Mouse (Mus musculus) Patski (cell line): ENCODE measurements at regions not wholly inside any gene's neighbourhood (a gene's known extent, or its start where the extent isn't known, plus 50 kb on each side); places are given as distances from the start of the nearest gene placed in this dataset.

Experiments
- ATAC-seq: fragments of 100-300 bp; one replicate; pipeline ENCODE4 v1.8.0; 2021
- CTCF ChIA-PET: fragments of 350-600 bp; sonication (Branson Sonifier 250); formaldehyde crosslinking; loops from one replicate; lab custom pipeline; 2022; ENCODE audit warnings: inconsistent platforms; lab: Charles Lee
- POLR2A ChIA-PET: fragments of 350-600 bp; sonication (Branson Sonifier 250); formaldehyde crosslinking; loops from one replicate; lab custom pipeline; 2022; ENCODE audit warnings: antibody characterized with exemption, inconsistent platforms; lab: Charles Lee
- DNase-seq: peaks from one replicate; pipeline ENCODE4 v3.0.0-alpha.2; 2011; ENCODE audit warnings: low read depth, low spot score
- H3K27me3 ChIP-seq: fragments of 371-371 bp; one replicate; pipeline ENCODE4 v1.5.1; 2021
- CTCF ChIP-seq: fragments of 100-300 bp; IDR thresholded peaks from one replicate; pipeline ENCODE4 v1.5.1; 2021
- in situ Hi-C: fragments of 300-500 bp; cut with MboI; formaldehyde crosslinking; loops from 3 replicates; pipeline ENCODE4 v1.11.1; 2018; ENCODE audit warnings: low pct_unique_long_range_greater_than_20kb, mixed read lengths

DNA sequence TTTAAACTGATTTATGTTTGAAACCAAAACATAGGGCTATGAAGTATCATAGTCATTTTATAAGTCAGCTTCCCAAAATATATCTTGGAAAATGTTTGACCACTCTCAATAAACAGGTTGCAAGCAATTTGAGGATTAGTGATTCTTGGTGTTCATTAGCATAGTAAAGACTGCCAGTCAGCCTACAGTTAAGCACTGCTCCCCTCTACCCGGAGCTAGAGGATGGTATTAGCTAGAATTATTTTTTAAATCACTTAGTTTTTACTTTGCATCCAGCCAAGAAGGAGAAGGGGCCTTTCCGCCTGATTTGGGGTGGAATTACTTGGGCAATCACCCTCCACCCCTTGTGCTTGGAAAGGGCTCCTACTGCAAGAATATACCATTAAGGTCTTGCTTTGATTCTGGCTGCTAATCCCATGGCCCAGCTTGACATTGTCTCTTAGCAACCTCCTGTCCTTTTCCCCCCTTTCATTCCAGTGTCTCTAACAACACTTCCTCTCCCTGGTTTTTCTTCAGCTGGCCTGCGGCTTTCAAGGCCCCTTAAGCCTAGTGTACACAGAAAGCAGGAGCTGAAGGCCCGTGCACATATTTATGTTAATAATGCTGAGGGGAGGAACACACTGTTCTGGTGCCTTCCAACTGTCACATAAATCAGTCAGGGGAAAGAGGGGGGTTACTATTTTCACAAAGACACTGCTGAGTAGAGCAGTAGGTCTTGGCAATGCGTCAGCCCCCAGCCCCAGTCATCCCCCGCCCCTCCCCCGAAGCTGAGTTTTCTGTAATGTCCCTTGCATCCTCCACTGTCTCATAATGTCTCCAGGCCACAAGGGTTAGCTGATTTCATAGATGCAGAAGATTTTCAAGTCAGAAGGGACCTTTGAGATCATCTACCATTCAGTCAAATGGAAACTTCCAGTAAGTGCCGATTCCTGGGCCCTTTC is 280.6 kb upstream of the Adamts9 start:
- TF ChIP-seq CTCF, result no peak
- DNase-seq, result no peak
- no peak for ATAC-seq
- no peaks in the 10 kb centered on the region for H3K27me3 ChIP-seq
- in situ Hi-C loops, result no loop called here
- ChIA-PET CTCF (interaction anchor here (1.4 to 2.1 kb wide), 2 partner anchors 10 to 11 kb away, joined by 4 to 7 read pairs; no protein-coding TSS in a partner anchor), POLR2A (no interaction called here)

DNA sequence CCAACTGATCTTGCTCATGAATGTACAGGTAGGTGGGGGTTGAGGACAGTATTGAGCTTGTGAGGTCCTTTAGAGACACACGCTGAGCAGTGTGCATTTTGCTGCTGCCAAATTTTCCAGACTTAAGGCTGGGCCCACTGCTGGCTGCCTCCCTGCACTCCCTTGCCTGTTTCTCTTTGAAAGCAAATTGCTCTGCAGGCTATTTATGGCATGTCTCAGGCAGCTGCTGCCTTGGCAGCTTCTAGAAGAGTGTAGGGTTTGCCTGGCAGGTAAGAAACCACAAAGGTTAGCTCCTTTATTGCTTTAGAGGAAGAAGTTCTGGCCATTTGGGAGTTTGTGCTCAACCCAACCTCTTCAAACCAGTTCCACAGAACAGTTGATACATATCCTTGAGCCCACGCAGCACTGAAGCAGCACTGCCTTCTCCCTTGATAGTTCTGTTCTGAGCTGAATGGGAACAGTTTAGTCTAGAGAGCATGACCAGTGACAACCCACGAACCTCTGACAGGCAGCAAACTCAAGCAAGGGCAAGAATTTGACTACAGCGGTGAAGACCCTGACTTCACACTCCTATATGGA is 274.8 kb upstream of the Adamts9 start:
- no peak for ATAC-seq
- TF ChIP-seq CTCF, result no peak
- ChIA-PET POLR2A (interaction anchor here (0.6 to 0.7 kb wide), 2 partner anchors 36 to 1043 kb away, joined by 3 read pairs; no protein-coding TSS in a partner anchor), CTCF (interaction anchor here (1.1 to 1.6 kb wide), 2 partner anchors 17 kb away, joined by 3 to 5 read pairs; no protein-coding TSS in a partner anchor)
- no peaks in the 10 kb centered on the region for H3K27me3 ChIP-seq
- DNase-seq, result no peak
- in situ Hi-C loops, result no loop called here

DNA sequence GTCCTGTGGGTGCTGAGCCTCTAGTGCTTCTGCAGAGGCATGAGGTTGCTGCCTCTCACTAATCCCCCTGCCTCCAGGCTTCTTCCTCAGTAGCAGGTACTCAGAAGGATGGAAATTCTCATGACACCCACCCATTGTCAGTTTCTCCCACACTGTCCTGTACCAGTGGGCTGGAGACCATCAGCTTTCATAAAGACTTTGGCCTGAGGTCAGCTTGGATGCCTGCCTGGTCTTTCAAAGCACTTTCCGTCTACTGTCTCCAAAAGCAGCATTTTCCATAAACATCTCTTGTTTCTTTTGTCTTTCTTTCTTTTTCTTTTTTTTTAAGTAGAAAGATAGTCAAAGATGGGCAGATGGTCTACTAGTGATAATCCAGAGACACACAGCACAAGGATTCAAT is 257.6 kb upstream of the Adamts9 start:
- DNase-seq (no peak), ATAC-seq (no peak)
- ChIA-PET CTCF (no interaction called here), POLR2A (no interaction called here)
- in situ Hi-C loops, result no loop called here
- TF ChIP-seq CTCF, result no peak
- no peaks in the 10 kb centered on the region for H3K27me3 ChIP-seq

DNA sequence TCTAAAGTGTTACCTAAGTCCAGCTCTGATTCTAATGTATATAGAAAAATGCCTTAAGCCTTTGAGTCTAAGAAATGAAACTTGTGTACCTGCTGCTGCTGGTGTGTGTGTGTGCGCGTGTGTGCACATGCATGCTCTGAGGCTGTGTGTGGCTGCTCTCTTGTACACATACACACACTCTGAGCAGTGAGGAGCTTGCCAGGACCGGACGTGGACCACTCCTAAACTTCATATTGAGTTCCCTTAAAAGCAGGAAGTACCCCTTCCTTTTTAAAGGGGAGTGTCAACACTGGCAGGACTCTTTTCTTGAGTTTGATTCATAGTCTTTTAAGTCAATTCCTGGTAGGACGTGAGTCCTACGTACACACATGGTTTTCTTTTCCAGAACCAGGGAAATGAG is 251.4 kb upstream of the Adamts9 start:
- POLR2A ChIA-PET, result no interaction called here
- ATAC-seq, result no peak
- CTCF ChIA-PET, result no interaction called here
- TF ChIP-seq CTCF, result no peak
- in situ Hi-C loops, result no loop called here
- DNase-seq, result no peak
- H3K27me3 ChIP-seq, result no peaks in the 10 kb centered on the region

DNA sequence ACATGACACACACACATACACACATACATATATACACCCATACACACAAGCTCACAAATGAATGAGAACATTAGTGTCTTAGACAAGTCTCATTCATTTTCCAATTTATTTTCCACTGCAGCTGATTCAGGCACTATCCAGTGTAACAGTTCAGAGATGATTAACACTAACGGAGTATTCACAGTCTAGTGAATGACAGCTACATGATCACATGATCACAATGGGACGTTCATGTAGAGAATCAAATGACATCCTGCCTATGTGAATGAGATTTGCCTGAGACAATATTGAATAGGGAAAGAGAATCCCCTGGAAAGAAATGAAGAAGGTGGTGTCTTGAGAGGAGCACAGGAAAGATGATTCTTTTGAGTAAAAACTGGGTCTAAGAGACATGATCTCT is 249.7 kb upstream of the Adamts9 start:
- ATAC-seq (no peak), DNase-seq (no peak)
- TF ChIP-seq CTCF, result no peak
- CTCF ChIA-PET, result no interaction called here
- POLR2A ChIA-PET, result no interaction called here
- in situ Hi-C loops, result no loop called here
- H3K27me3 ChIP-seq, result no peaks in the 10 kb centered on the region

DNA sequence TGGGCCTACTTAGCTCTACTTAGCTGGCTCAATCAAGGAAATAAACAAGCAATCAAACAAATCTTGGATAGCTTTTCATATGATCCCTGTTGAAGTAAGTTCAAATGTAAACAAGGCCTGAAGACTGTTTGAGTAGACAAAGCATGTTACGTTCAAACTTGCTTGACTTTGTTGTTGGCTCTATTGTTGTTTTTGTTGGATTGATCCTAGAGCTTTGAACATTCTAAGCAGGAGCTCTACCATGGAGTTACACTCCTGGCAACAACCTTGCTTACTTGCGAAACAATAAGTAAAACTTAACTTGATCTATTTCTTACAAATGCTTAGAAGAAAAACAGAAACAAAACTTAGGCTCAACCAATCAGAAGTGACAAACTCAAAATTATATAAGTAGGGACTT is 247.7 kb upstream of the Adamts9 start:
- no peak for TF ChIP-seq CTCF
- no peaks in the 10 kb centered on the region for H3K27me3 ChIP-seq
- ATAC-seq, result no peak
- DNase-seq, result no peak
- CTCF ChIA-PET, result no interaction called here
- POLR2A ChIA-PET, result no interaction called here
- in situ Hi-C loops, result no loop called here

DNA sequence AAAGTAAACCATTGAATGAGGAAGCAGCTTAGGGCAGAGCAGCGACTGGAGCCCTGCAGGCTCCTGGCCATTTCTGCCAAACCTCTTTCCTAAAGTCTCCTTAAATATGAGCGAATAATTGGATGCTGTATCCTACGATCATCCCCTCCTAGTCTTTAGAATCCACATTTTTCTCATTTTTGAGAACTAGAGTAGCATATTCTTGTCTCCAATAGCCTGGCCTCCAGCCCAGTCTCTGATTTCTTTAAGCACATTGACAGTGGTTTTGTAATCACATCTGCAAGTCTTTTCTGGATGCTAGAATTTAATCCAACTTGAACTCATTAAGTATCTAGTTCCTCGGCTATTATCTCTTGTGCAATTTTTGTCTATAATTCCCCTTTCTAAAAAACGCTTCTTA is 225.2 kb upstream of the Adamts9 start:
- in situ Hi-C loops, result no loop called here
- ATAC-seq, result no peak
- DNase-seq, result no peak
- CTCF ChIA-PET, result interaction anchor here (1.3 kb wide), 1 partner anchor 164 kb away, joined by 4 read pairs; no protein-coding TSS in a partner anchor
- POLR2A ChIA-PET, result no interaction called here
- no peak for TF ChIP-seq CTCF
- no peaks in the 10 kb centered on the region for H3K27me3 ChIP-seq

DNA sequence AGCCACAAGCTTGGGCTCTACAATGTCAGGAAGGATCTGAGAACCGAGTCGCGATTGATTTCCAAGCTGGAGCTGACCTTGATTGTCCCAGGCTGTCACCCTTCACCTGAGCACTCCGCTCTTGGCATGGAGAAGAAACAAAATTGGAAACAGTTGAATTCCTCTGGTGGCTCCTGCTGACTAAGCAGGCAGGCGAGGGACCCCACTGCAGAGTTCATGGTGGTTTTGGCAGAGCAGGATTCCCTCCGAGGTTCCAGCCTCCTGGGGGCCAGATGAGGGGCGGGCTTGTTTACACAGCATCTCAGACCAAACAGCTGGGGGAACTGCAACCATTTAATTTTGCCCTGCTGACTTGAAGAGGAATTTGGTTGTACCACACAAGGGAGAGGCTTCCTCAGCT is 224.0 kb upstream of the Adamts9 start:
- ATAC-seq, result no peak

DNA sequence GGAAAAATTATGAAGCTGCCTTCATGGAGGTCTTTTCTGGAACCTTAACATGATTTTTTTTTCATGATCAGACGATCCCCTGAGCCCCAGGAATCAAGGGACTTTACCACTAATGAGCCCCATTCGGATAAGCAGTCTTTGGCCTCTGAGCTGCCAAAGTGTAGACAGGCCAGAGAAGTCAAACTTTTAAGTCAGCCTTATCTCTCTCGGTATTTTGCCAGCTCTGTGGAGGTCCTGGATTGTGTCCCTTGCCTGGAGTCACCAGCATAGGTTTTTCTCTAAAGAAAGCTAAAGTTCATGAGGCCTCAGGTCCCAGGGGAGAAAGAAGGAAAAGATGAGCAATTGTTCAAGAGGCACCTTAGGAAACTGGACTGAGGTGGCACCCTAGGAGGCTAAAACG is 222.7 kb upstream of the Adamts9 start:
- ChIA-PET POLR2A (no interaction called here), CTCF (no interaction called here)
- no peaks in the 10 kb centered on the region for H3K27me3 ChIP-seq
- no peak for TF ChIP-seq CTCF
- DNase-seq (no peak), ATAC-seq (no peak)
- in situ Hi-C loops, result no loop called here

More for the DNA sequence above, 224.0 kb upstream of the Adamts9 start:
- ChIA-PET POLR2A (no interaction called here), CTCF (interaction anchor here (0.7 kb wide), 1 partner anchor 12 kb away, joined by 3 read pairs; no protein-coding TSS in a partner anchor)
- no peak for TF ChIP-seq CTCF
- no peak for DNase-seq
- no peaks in the 10 kb centered on the region for H3K27me3 ChIP-seq
- in situ Hi-C loops, result no loop called here

DNA sequence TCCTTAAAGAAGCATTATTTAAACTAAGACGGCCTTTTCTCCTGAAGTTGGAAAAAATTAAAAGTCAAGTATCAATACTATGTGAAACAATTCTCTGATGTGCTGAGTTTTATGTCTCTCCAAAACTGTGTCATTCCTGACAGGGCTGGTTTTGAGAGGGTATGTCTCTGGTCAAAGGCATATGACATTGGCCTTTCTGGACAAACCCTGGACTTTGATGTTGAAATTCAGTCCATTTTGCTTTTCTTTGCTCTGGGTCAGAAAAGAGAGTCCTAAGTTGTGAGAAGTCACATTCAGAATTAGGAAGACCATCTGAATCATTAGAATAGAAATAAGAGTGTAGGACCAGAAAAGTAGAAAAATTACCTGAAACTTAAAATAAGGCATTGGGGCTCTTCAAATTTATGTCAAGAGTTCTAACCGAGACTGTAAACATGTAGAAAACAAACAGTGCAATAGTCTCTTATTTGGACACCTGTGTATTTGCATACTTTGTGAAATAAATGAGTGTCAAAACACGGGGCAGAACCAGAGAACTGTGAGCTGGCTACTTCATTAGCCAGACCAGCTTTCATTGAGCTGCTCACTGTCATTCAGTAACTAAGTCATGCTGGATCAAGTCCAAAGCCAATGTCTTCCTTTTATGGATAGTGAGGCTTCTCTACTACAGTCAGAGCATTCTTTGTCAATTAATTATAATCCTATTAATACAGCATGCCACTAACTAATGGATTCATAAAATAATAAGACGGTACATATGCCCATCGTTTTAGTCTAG is 209.3 kb upstream of the Adamts9 start:
- in situ Hi-C loops, result no loop called here
- POLR2A ChIA-PET, result no interaction called here
- no peak for TF ChIP-seq CTCF
- CTCF ChIA-PET, result interaction anchor here (1.2 to 1.6 kb wide), 2 partner anchors 9 kb away, joined by 3 to 5 read pairs; no protein-coding TSS in a partner anchor
- no peaks in the 10 kb centered on the region for H3K27me3 ChIP-seq
- ATAC-seq, result no peak
- no peak for DNase-seq
